Mouse (Mus musculus): ENCODE measurements around the gene Ccr8. TPM values are rescaled to one million over a fixed set of nuclear protein-coding genes. Genes with fewer than 3 reads are reported as not detected.

Ccr8 gene
- polyA plus RNA-seq, 1 experiment = not detected

DNA sequence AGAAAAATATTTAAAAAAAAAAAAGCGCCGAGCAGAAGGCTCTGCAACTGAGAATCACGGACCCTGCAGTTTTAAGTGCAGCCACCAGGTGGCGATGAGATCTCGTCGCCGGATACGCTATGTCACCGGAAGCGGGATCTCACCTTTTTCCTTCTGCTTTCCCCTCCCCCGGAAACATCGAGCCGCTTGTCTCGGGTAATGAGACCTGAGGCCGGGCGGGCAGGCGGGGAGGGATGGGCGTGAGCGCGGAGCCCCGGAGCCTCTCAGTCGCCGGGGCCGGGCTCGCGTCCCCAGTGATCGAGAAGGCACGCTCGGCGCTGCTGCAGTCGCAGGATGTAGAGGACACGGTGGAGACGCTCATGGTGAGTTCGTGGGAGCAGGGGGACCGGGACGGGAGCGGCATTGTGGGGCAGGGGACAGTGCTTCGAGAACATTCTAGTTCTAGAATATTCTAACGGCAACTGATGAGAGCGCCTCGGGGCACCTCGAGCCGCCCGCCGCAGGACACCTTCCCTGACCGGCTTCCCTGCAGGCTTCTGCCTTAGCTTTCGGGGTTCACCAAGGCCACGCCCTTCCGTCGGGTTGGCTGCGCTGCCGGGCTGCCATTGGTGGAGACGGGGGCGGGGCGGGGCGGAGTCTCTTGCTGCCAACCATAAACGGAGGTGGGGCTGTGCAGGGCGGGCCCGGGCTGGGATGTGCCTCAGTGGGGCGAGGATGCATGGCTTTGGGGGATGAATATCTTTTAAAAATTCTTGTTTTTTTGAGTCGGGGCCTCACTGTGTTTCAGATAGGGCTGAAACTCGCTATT lies 18.5 kb downstream of the Ccr8 start, which contains the start of gene Slc25a38:
TSS of gene Slc25a38 (plus strand) at position 164 of the 808 bp plus-strand sequence.
- Histone ChIP-seq H3K27me3 (replicated peaks) (no peaks in the 10 kb centered on the region), H3K36me3 (replicated peaks; ENCODE audit: low read length) (peaks cover 4% of the 10 kb centered on the region), H3K4me3 (replicated peaks) (peak within 1 kb of the TSS; percentile 94), H3K4me1 (peaks cover 44% of the 10 kb centered on the region), H3K9me3 (no peaks in the 10 kb centered on the region)
- TF ChIP-seq FLI1 (IDR thresholded peaks at IDR 0.05; ENCODE audit: low read length) = peak; percentile 61; the same call in 1 of the 2 replicates
- no peak for TF ChIP-seq GATA1 (IDR thresholded peaks at IDR 0.05; ENCODE audit: borderline replicate concordance, low read length)

DNA sequence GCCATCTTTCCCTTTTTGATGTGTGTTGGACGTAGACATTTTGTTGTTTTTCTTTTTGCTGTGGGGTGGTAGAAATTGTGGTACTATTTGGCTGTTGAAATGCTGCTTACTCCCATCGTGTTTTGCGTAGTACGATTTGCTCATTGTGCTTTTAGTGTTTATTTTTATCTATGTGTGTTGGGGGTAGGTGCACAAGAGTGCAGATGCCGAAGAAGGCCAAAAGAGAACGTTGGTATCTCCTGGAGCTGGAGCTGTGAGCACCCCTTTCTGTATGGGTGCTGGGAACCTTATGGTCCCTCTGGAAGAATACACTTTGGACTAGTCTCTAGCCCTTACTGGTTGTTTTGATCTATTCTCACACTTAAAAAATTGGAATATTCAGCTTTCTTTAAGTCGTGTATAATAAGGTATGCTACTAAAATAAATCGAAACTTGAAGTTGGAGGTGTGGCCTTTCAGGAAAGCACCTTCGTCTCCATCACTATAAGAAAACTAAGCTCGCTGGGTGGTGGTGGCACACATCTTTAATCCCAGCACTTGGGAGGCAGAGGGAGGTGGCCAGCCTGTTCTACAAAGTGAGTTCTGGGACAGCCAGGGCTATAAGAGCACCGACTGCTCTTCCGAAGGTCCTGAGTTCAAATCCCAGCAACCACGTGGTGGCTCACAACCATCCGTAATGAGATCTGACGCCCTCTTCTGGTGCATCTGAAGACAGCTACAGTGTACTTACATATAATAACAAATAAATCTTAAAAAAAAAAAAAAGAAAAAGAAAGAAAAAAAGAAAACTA lies 19.4 kb downstream of the Ccr8 start:
- TF ChIP-seq GATA1 (IDR thresholded peaks at IDR 0.05; ENCODE audit: borderline replicate concordance, low read length) (no peak), FLI1 (IDR thresholded peaks at IDR 0.05; ENCODE audit: low read length) (no peak)
- H3K36me3 ChIP-seq (replicated peaks; ENCODE audit: low read length) = peaks cover 4% of the 10 kb centered on the region
- H3K4me3 ChIP-seq (replicated peaks) = peak overlapping the region; percentile 94
- H3K27me3 ChIP-seq (replicated peaks) = no peaks in the 10 kb centered on the region
- H3K4me1 ChIP-seq = peaks cover 53% of the 10 kb centered on the region
- no peaks in the 10 kb centered on the region for H3K9me3 ChIP-seq

DNA sequence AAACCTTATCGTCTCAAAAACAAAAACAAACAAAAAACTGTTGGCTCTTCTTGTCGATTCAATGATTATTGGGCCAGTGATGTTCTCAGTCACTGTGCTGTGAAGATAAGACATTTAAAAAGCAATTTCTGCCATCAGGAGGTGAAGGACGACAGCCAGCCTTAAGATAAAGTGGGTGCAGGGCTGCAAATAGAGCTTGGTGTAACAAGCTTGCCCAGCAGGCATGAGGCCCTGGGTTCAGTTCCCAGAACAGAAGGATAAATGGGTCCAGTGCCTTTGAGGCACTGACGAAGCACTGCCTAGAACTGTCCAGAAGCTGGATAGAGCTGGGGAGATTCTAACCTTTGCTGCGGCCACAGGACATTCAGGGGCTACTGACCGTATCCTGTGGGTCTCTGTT lies 20.6 kb downstream of the Ccr8 start:
- H3K36me3 ChIP-seq (replicated peaks; ENCODE audit: low read length) = peaks cover 14% of the 10 kb centered on the region
- peak overlapping the region; percentile 28 for H3K4me3 ChIP-seq (replicated peaks)
- no peaks in the 10 kb centered on the region for H3K9me3 ChIP-seq
- no peaks in the 10 kb centered on the region for H3K27me3 ChIP-seq (replicated peaks)
- no peak for TF ChIP-seq GATA1 (IDR thresholded peaks at IDR 0.05; ENCODE audit: borderline replicate concordance, low read length)
- TF ChIP-seq FLI1 (IDR thresholded peaks at IDR 0.05; ENCODE audit: low read length) = no peak
- peaks cover 64% of the 10 kb centered on the region for H3K4me1 ChIP-seq

DNA sequence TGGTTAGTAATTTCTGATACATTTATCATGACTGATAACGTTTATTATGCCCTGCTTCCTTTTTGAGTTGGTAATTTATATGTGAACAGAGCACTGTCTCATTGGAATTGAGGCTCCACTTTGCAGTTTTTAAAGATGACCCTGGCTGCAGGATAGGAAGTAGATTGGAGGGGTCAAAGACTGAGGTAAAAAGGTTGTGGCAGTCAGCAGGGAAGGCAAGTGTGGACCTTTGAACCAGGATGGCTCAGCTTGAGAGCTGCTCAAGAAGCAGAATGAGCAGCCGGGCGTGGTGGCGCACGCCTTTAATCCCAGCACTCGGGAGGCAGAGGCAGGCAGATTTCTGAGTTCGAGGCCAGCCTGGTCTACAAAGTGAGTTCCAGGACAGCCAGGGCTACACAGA lies 21.5 kb downstream of the Ccr8 start:
- Histone ChIP-seq H3K4me1 (peaks cover 74% of the 10 kb centered on the region), H3K36me3 (replicated peaks; ENCODE audit: low read length) (peaks cover 23% of the 10 kb centered on the region), H3K4me3 (replicated peaks) (no peak overlapping the region)

DNA sequence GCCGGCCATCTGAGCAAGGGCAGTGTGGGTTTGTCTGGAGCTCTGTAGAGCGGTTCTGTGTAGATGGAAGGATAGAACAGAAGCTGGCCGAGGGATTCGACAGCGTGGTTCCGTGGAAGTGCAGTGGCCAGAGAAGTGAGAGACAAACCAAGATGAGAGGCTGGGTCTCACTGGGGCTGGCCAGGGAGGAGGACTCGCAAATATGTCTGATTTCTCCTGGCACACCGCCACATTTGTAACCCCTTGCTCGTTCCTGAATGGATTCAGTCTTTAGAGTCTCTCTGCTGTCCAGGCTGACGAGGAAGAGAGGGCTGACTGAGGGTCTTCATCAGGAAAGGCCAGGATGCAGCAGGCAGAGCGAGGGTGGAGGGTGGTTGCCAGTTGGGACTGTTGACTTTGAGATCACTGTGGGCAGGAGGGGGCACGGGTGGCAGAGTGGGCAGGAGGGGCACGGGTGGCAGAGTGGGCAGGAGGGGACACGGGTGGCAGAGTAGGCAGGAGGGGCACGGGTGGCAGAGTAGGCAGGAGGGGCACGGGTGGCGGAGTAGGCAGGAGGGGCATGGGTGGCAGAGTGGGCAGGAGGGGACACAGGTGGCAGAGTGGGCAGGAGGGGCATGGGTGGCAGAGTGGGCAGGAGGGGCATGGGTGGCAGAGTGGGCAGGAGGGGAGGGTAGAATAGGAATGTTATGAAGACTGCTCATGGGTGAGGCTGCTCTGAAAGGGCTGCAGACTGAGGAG lies 22.3 kb downstream of the Ccr8 start:
- TF ChIP-seq FLI1 (IDR thresholded peaks at IDR 0.05; ENCODE audit: low read length) (no peak), GATA1 (IDR thresholded peaks at IDR 0.05; ENCODE audit: borderline replicate concordance, low read length) (no peak)
- Histone ChIP-seq H3K4me1 (peaks cover 81% of the 10 kb centered on the region), H3K9me3 (no peaks in the 10 kb centered on the region), H3K4me3 (replicated peaks) (peak overlapping the region; percentile 18), H3K27me3 (replicated peaks) (no peaks in the 10 kb centered on the region), H3K36me3 (replicated peaks; ENCODE audit: low read length) (peaks cover 29% of the 10 kb centered on the region)

More for the DNA sequence above, 21.5 kb downstream of the Ccr8 start:
- Histone ChIP-seq H3K27me3 (replicated peaks) (no peaks in the 10 kb centered on the region), H3K9me3 (no peaks in the 10 kb centered on the region)
- no peak for TF ChIP-seq GATA1 (IDR thresholded peaks at IDR 0.05; ENCODE audit: borderline replicate concordance, low read length)
- no peak for TF ChIP-seq FLI1 (IDR thresholded peaks at IDR 0.05; ENCODE audit: low read length)

DNA sequence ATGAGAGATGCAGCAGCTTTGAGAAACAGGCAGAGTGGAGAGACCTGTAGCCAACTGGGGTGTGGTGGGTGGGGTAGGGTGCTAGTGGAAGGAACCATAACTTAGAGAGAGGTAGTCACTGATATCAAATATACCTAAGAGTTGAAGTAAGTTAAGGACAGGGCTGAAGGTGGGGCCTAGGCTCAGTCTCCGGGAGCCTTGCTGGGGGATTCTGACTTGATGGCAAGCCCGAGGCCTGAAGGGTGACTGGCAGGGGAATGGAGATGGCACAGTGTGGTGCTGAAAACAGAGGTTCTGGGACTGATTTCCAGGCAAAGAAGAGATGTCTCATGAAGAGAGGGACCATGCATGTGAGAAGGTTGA lies 22.9 kb downstream of the Ccr8 start:
- TF ChIP-seq GATA1 (IDR thresholded peaks at IDR 0.05; ENCODE audit: borderline replicate concordance, low read length) (no peak), FLI1 (IDR thresholded peaks at IDR 0.05; ENCODE audit: low read length) (no peak)
- H3K9me3 ChIP-seq = no peaks in the 10 kb centered on the region
- H3K36me3 ChIP-seq (replicated peaks; ENCODE audit: low read length) = peaks cover 34% of the 10 kb centered on the region
- no peaks in the 10 kb centered on the region for H3K27me3 ChIP-seq (replicated peaks)
- H3K4me1 ChIP-seq = peaks cover 87% of the 10 kb centered on the region
- H3K4me3 ChIP-seq (replicated peaks) = peak overlapping the region; percentile 82

DNA sequence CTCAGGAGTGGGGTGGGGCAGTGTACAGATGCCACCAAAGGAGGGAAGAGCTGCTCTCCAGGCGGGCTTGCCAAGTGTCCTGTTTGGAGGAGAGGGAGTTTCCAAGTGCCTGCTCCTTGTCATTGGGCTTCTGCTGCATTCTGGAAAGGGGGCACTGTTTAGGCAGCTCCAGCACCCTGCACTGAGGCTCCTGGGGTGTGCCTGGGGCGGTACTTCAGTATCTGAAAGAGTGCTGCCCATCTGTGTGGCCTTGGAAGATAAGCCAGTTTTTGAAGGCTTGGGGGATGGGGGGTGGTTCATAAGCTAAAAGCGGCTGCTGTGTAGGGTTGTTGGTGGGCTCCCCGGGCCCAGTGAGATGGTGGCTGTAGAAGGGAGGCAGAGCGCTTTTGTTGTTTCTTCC lies 23.7 kb downstream of the Ccr8 start:
- Histone ChIP-seq H3K9me3 (no peaks in the 10 kb centered on the region), H3K27me3 (replicated peaks) (no peaks in the 10 kb centered on the region), H3K36me3 (replicated peaks; ENCODE audit: low read length) (peaks cover 42% of the 10 kb centered on the region), H3K4me1 (peaks cover 94% of the 10 kb centered on the region), H3K4me3 (replicated peaks) (peak overlapping the region; percentile 87)
- TF ChIP-seq GATA1 (IDR thresholded peaks at IDR 0.05; ENCODE audit: borderline replicate concordance, low read length) (no peak), FLI1 (IDR thresholded peaks at IDR 0.05; ENCODE audit: low read length) (no peak)

DNA sequence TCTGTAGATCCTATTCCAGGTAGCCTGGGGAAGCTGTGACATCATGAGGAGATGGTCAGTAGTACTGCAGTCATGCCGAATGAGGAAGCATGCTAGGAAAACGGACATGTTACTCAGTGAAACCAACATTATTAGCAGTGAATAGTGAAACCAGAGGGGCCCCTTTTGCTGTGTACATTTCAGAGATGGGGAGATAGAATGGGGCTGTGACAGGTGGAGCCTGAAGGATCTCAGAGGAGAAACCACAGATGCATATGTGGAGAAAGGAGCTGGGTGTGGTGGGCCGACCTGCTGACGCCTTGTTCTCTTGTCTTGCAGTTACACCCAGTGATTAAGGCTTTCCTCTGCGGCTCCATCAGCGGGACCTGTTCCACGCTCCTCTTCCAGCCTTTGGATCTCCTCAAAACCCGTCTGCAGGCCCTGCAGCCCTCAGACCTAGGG lies 24.3 kb downstream of the Ccr8 start:
- H3K9me3 ChIP-seq = no peaks in the 10 kb centered on the region
- H3K36me3 ChIP-seq (replicated peaks; ENCODE audit: low read length) = peaks cover 49% of the 10 kb centered on the region
- H3K4me3 ChIP-seq (replicated peaks) = peak overlapping the region; percentile 87
- H3K4me1 ChIP-seq = peaks cover 92% of the 10 kb centered on the region
- no peaks in the 10 kb centered on the region for H3K27me3 ChIP-seq (replicated peaks)
- no peak for TF ChIP-seq FLI1 (IDR thresholded peaks at IDR 0.05; ENCODE audit: low read length)
- no peak for TF ChIP-seq GATA1 (IDR thresholded peaks at IDR 0.05; ENCODE audit: borderline replicate concordance, low read length)

DNA sequence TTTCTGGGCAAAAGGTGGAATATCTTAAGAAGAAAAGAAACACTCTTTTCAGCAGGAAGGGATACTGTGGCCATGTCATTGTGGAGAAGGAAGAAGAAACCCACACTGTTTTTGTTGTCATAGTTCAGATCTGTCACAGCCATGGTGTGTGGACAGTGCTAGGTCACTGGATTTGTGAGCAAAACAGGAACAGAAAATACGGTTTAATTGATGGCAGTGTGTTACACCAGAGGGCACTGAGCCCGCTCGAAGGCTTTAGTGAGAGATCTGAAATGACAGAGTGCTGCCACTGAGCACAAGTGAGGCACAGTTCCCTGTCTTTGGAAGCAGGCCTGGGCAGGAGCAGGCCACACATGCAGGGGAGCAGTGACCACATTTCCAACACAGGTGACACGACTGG lies 26.3 kb downstream of the Ccr8 start:
- Histone ChIP-seq H3K4me1 (peaks cover 72% of the 10 kb centered on the region), H3K27me3 (replicated peaks) (no peaks in the 10 kb centered on the region), H3K9me3 (no peaks in the 10 kb centered on the region), H3K36me3 (replicated peaks; ENCODE audit: low read length) (peaks cover 63% of the 10 kb centered on the region), H3K4me3 (replicated peaks) (peak overlapping the region; percentile 68)
- TF ChIP-seq GATA1 (IDR thresholded peaks at IDR 0.05; ENCODE audit: borderline replicate concordance, low read length) (no peak), FLI1 (IDR thresholded peaks at IDR 0.05; ENCODE audit: low read length) (no peak)

Measured in megakaryocyte, embryonic 14.5 days (primary cell).